Mouse (Mus musculus) testis, adult 2 months (tissue): ENCODE data around the gene Map2k4.

ENCODE experiments used
- CTCF ChIP-seq: fragments of 200-500 bp; IDR thresholded peaks from 2 replicates; pipeline ENCODE4 v1.5.1; 2012; ENCODE audit warnings: low read depth, mild to moderate bottlenecking, inconsistent platforms, low read length, moderate library complexity; ENCODE audit not compliant: control insufficient read depth, insufficient read depth, insufficient replicate concordance
- POLR2A ChIP-seq: fragments of 200-500 bp; IDR thresholded peaks from 2 replicates; pipeline ENCODE4 v1.6.1; 2012; ENCODE audit warnings: low read depth, mild to moderate bottlenecking, inconsistent platforms, low read length, moderate library complexity; ENCODE audit not compliant: control insufficient read depth

- TF ChIP-seq POLR2A = no peak
- TF ChIP-seq CTCF = no peak
Measured at GRCm38 (mm10) chr11:65640261-65640660, 147.8 kb downstream of the Map2k4 start.
